Mouse (Mus musculus) adrenal gland, adult 8-10 months (tissue): ENCODE results near the gene Olfr221. TPM values are rescaled to one million over a fixed set of nuclear protein-coding genes. Genes with fewer than 3 reads are reported as not detected.
A peak's percentile ranks its signal among the peaks of the same experiment; 100 is the strongest.

Experiments
- DNase-seq: peaks from one replicate; pipeline ENCODE4 v3.0.0; 2022
- total RNA-seq, 4 experiments: library from RNA; stranded (reverse); gene quantifications; 2 replicates each; pipeline ENCODE4 v1.2.4; 2022

Gene Olfr221
- total RNA-seq, 4 experiments from 2014 or later, result not detected

DNA sequence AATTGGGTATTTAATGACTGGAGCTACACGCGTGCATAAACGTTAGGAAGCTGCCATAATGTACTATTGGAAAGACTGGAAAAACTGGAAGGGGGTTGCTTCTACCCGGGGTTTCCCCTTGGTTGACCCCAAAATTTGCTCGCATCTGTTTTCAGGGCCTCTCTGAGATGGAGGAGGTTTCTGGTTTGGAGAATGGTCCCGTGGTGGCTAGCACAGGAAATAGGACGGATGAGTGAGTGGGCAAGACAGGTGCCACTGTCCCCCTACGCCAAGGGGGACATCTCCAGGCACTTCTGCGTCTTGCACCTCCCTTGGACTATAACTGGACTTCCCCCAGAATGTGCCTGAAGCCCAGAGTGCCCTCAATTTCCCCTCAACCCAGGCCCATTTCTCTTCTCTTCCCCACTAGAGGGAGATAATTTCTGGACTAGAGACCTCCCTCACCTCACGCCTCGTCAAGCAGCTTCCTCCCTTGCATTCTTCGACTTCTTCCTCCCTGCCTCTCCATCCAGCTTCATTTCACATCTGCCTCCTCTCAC is 23.1 kb downstream of the Olfr221 start:
- DNase-seq, result no peak

GRCm38 (mm10) chr14:52018248-52019050 is 23.8 kb downstream of the Olfr221 start:
- DNase-seq, result no peak

- DNase-seq, result no peak
These were observed 24.6 kb downstream of the Olfr221 start for GRCm38 (mm10) chr14:52017662-52018061.

- DNase-seq, result no peak
These were observed 25.4 kb downstream of the Olfr221 start for GRCm38 (mm10) chr14:52016625-52017405.

DNA sequence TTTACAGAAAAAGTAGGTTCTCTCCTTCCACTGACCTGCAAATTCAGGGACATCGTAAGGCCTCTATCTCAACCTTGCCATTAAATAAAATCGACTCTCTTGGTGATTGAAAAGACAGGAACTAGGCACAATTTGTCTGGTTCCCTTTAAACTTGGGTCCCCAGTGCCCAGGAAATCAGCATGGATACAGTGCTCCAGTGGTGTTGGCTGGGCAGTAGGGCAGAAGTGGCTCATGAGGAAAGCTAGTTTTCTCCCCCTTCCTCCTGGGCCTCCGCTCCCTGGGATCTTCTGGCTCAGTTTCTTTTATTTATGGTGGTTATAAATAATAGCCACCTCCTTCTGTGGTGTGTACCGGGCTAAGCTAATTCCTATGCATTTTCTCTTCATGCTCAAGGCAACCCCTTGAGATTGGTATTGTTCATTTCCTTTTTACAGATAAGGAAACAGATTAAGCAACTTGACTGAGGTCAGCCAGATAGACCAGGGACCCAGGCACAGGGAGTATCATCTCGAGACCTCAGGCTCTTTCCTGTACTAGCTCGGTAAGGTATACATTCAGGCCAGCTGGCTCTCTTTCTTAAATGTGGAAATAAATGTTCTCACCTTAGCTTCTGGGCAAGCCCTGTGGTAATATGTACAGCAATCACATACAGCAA is 26.7 kb downstream of the Olfr221 start, which contains the start of gene Tmem253:
Tmem253 (plus strand) TSS at position 214 of the 656 bp plus-strand sequence.
- no peak for DNase-seq

DNA sequence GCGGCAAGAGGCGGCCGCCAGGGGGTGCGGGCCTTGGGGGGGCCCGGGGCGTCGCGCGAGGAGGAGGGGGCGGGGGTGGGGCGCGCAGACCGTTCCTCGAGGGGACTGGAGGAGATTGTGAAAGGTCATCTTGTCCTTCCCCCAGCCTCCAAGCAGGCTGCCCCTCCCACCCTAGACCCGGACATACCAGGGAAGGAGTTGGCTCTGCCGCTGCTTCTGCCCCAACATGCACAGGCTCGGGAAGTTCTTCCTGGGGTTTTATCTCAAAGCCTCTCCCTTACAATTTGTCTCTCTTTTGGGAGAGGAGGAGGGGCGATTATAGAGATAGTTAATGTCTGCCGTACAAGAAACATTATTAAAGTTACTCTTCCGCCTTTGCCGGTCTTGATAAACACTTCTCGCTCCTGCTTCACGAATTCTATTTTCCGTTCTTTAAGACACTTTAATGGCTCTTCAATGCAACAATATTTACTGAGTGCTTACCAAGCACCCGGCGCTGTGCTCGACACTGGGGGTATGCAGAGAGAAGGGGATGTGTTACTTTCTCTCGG is 27.4 kb downstream of the Olfr221 start:
- peak; percentile 47 for DNase-seq

DNA sequence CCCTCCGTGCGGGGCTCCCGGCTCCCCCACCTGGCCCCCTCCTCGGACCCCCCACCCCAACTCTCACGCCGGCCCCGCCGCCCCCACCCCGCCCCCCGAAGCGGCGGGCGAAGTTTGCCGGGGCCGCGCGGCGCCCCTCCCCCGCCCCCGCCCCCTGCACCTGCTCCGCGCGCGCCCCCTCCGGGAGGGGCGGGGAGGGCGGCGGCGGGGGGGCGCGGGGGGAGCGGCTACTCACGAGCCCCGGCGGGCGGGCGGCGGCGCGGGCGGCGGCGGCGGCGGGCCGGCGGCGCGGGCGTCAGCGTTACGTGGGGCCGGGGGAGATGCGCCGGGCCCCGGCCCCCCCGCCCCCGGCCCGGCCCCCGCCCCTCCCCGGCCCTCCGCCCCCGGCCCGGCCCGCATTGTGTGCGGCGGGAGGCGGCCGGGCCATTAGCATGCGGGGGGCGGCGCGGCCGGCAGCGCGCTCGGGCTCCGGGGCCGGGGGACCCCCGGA is 27.9 kb downstream of the Olfr221 start:
- DNase-seq, result no peak

DNA sequence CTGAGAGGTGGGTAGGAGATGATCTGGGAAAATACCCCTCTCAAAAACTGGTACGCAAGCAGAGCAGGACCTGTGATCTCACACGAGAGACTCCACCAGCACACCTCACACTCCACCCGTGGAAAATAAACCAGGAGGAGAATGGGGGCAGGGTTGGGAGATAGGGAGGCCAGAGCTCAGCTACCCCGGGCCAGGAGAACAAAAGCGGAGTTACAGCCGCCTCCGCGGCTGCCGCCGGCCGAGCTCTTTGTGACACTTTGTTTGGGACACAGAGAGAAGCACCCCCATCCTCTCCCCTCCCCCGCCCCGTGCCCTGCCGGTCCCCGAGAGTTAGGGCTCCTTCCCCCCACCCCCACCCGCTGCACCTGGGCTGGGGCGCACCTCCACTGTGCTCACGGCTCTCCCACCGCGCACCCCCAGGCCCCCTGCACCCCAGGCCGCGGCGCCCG is 28.5 kb downstream of the Olfr221 start:
- DNase-seq, result no peak

DNA sequence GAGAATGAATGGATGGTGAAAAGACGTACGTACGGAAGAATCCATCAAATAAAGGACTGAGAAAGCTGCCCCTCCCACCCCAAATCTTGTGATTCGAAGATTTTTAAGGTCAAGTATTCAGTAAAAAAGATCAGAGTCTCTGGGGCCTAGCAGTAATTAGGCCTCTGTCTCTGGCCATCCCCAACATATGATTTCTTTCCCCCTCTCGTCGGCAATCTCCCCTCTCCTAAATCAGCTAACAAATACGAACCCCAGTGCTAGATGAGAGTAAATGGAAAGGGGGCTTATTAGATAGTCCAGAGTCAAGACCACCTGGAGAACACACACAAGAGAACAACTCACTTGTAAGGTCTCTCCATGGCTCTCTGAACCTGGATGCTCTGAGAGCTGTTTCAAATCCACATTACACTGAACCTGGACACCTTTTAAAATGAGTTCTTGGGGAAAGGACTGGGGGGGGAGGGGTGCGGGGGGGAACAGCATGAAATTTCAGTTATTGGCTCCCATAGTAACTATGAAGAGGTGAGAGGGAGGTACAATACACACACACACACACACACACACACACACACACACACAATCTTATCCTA is 29.1 kb downstream of the Olfr221 start:
- no peak for DNase-seq

DNA sequence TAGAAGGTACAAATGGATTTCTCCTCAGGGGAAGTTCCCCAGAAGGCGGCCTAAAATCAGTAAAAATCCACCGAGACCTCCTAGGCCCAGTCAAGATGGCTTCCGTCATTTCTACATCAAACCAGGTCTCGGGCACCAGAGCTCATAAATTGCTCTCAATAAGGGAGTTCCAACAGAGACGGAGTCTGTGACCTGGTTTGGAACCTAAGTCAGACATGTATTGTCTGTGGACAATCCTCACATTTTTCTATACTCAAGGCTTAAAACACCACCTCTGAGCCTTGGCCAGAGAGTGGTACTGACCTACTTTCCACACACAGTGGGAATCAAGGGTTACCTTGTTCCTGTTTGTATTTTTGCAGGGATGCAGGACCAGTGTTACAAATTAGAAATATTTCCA is 29.7 kb downstream of the Olfr221 start:
- DNase-seq, result no peak

DNA sequence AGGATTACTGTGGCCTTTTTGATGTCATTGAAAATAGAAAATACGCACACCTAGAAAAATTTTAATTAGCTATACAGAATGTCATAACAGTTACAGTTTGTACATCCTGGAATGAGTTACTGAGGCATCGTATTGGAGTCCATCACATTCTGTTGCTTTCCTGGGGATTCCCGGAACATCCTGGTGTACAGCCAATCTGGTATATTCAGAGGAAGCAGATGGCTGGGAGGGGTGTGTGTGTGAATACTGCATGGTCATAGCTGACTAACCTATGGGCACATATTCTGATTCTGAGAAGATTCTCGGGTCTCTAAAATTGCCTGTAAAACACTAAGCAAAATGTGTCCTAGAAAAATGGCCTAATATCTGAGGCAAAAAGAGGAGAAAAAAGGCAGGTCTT is 30.2 kb downstream of the Olfr221 start:
- DNase-seq, result no peak

GRCm38 (mm10) chr14:52011683-52012082 is 30.6 kb downstream of the Olfr221 start:
- no peak for DNase-seq

DNA sequence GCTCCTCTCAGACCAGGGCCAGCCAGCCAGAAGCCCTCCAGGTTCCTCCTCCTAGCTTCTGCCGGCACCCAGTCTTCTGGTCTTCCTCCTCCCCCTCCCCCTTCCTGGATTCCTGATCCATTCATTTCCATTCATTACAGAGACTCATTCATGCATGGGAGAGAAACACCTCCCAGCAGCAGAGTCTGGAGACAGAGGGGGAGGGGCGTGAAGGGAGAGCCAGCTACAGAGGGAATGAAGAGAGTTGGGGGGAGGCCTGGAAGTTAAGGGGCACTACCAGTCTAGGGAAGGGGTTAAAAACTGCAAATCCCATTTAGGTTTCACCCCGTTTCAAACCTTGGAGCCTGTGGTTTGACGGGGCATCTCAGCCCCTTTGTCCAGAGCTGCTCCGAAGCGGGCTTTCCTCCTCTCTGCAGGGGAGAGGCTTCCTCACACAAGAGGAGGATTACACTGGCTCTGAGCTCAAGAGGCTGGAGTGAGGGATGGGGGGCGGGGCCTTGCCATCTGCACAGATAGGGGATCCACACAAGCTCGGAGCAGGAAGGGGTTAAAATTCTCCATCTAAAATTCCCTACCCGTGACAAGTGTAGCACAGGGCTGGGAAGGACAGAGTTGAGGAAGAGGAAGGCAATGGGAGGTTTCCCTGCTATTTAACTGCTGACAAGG is 31.7 kb downstream of the Olfr221 start:
- DNase-seq, result no peak

GRCm38 (mm10) chr14:52009841-52010240 is 32.4 kb downstream of the Olfr221 start:
- DNase-seq, result no peak

DNA sequence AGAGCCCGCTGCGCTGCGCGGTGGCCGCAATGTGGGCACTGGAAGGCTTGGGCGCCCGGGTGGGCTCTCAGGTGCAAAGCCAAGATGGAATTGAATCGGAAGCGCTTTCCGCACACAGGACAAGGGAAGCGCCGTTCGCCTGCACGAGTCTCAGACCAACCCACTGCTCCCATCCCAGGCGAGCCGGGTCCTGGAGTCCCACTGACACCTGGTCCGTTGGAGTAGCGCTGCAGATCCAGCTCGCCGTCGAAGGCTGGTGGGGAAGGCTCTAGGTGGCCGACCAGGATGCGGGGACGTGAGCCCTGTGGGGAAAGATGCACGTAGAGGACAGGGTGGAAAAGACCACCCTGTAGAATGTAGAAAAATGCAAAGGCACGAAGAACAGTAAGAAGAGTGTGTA is 32.9 kb downstream of the Olfr221 start:
- DNase-seq, result no peak

DNA sequence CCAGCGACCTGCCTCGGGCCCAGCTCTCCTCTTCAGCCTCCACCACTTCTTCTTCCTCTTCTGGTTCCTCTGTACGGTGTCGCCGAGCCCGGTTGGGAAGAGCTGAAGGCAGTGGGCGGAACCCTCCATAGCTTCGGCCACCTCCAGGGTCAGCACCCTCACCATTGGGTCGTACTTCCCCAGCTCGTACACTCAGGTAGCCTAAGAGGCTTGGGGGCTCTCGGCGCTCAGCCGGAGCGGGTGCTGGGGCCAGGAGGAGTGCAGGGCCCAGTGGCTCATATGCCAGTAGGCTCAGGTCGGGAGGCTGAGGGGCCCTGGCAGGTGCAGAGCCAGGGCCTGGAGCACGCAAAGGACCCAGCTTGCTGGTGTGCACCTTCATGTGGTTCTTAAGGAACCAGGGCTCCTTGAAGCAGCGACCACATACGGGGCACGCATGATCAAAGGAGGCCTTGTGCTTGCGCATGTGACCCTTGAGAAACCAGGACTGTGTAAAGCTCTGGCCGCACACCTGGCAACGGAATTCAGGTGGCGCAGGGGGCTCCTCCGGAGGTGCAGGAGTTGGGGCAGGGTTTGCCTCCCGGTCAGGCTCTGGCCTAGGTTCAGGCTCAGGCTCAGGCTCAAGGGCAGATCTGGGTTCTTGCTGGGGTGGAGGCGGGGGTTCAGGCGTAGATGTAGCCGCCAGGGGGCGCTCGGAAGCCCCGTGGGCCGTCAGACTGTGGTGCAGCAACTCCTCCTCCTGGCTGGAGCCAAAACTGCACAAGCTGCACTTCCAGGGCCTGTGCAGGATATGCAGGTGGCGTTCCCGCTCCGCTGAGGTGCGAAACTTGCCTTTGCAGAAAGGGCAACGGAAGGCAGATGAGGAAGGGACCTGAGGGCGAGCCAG is 33.7 kb downstream of the Olfr221 start:
- DNase-seq, result peak; percentile 82

GRCm38 (mm10) chr14:52006771-52007170 is 35.5 kb downstream of the Olfr221 start:
- DNase-seq, result no peak

- no peak for DNase-seq
These were observed 36.0 kb downstream of the Olfr221 start for GRCm38 (mm10) chr14:52006241-52006640.

- no peak for DNase-seq
These were observed 36.6 kb downstream of the Olfr221 start for GRCm38 (mm10) chr14:52005616-52006015.

DNA sequence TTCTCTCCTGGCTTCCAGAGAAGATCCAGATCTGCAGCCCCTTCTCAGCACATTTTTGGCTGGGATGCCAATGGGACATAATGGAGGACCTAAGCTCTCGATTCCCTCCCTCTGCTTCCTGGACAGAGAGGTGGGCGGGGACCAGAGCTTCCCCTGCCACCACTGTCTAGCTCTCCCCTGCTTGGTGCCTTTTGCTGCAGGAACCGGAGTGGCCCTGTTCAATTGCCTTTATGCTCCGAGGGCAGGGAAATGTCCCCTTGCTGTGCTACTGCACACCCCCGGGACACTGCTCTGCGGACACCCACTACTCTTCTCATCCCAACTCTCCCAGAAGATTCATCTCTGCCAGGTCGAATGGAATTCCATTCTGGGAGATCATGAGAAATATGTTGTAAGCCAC is 37.1 kb downstream of the Olfr221 start:
- no peak for DNase-seq
